Mouse (Mus musculus): ENCODE results near the gene Elane. TPM values are rescaled to one million over a fixed set of nuclear protein-coding genes. Genes with fewer than 3 reads are reported as not detected.

Gene Elane
- polyA plus RNA-seq, 1 experiment: not detected

GRCm38 (mm10) chr10:79840644-79841551 lies 45.1 kb upstream of the Elane start:
- TF ChIP-seq REST (IDR thresholded peaks at IDR 0.05; ENCODE audit: insufficient read depth, insufficient read length): no peak
- TF ChIP-seq MAX (IDR thresholded peaks at IDR 0.05; ENCODE audit: low read depth): no peak
- TF ChIP-seq MYOD1 (IDR thresholded peaks at IDR 0.05; ENCODE audit: control insufficient read depth in 1 of 3, insufficient read length in 2 of 3, low read depth in 2 of 3): peak in 1 of 3 experiments; percentile 25
- TF ChIP-seq POLR2A (IDR thresholded peaks at IDR 0.05; ENCODE audit: insufficient read length, low read depth): peak; percentile 57
- no peak for TF ChIP-seq MYOG (IDR thresholded peaks at IDR 0.05; ENCODE audit: control insufficient read depth in 1 of 3, insufficient read depth in 1 of 3, insufficient read length in 2 of 3, low read depth in 2 of 3)
- TF ChIP-seq TCF3 (IDR thresholded peaks at IDR 0.05; ENCODE audit: insufficient read length, low read depth): no peak
- TF ChIP-seq USF1 (IDR thresholded peaks at IDR 0.05; ENCODE audit: low read depth): no peak
- peak; percentile 53 for TF ChIP-seq POLR2AphosphoS2 (IDR thresholded peaks at IDR 0.05; ENCODE audit: insufficient read length, low read depth)
- no peaks in the 10 kb centered on the region for H3K27me3 ChIP-seq (ENCODE audit: control insufficient read depth, insufficient read depth, insufficient read length)
- peak overlapping the region; percentile 92 for H3K4me2 ChIP-seq (ENCODE audit: low read depth)
- peak overlapping the region; percentile 29 for H3K4me3 ChIP-seq
- no peak overlapping the region for H3ac ChIP-seq (ENCODE audit: control insufficient read depth, insufficient read length)
- H3K79me2 ChIP-seq (ENCODE audit: control insufficient read depth, insufficient read depth): no peaks in the 10 kb centered on the region
- H3K36me3 ChIP-seq (ENCODE audit: control insufficient read depth, insufficient read depth): no peaks in the 10 kb centered on the region

DNA sequence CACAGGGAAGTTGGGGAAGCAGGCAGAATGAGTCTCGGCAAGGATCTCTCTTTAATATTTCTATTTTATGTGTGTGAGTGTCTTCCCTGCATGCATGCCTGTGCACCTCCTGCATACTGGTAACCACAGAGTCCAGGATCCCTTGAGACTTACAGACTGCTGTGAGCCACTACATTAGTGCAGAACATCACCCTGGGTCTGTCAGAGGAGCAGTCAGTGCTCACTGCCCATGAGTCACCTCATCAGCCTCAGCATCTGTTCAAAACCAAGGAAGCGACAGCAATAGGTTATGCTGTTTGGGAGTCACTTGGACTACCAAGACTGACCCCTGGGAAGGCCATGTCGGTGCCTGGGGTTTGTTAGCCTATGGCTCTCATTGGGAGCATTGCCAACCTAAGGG lies 43.7 kb upstream of the Elane start:
- TF ChIP-seq POLR2A (IDR thresholded peaks at IDR 0.05; ENCODE audit: insufficient read length, low read depth) (peak; percentile 20), MYOG (IDR thresholded peaks at IDR 0.05; ENCODE audit: control insufficient read depth in 1 of 3, insufficient read depth in 1 of 3, insufficient read length in 2 of 3, low read depth in 2 of 3) (peak in 1 of 3 experiments; percentile 44), POLR2AphosphoS2 (IDR thresholded peaks at IDR 0.05; ENCODE audit: insufficient read length, low read depth) (peak; percentile 22), USF1 (IDR thresholded peaks at IDR 0.05; ENCODE audit: low read depth) (no peak), TCF3 (IDR thresholded peaks at IDR 0.05; ENCODE audit: insufficient read length, low read depth) (no peak), SRF (IDR thresholded peaks at IDR 0.05; ENCODE audit: control insufficient read depth, insufficient read length, low read depth) (no peak), MYOD1 (IDR thresholded peaks at IDR 0.05; ENCODE audit: control insufficient read depth in 1 of 3, insufficient read length in 2 of 3, low read depth in 2 of 3) (peak in 1 of 3 experiments; percentile 20)
- Histone ChIP-seq H3K79me2 (ENCODE audit: control insufficient read depth, insufficient read depth) (no peaks in the 10 kb centered on the region), H3K36me3 (ENCODE audit: control insufficient read depth, insufficient read depth) (no peaks in the 10 kb centered on the region), H3K4me2 (ENCODE audit: low read depth) (peak overlapping the region; percentile 92), H3K27me3 (ENCODE audit: control insufficient read depth, insufficient read depth, insufficient read length) (no peaks in the 10 kb centered on the region), H3K4me3 (peak overlapping the region; percentile 29), H3ac (ENCODE audit: control insufficient read depth, insufficient read length) (no peak overlapping the region)

GRCm38 (mm10) chr10:79843476-79843875 lies 42.6 kb upstream of the Elane start:
- Histone ChIP-seq H3ac (ENCODE audit: control insufficient read depth, insufficient read length) (no peak overlapping the region), H3K4me3 (no peak overlapping the region), H3K36me3 (ENCODE audit: control insufficient read depth, insufficient read depth) (no peaks in the 10 kb centered on the region), H3K27me3 (ENCODE audit: control insufficient read depth, insufficient read depth, insufficient read length) (no peaks in the 10 kb centered on the region), H3K4me2 (ENCODE audit: low read depth) (no peak overlapping the region), H3K79me2 (ENCODE audit: control insufficient read depth, insufficient read depth) (no peaks in the 10 kb centered on the region)
- no peak for TF ChIP-seq TCF12 (IDR thresholded peaks at IDR 0.05; ENCODE audit: insufficient read depth, poor library complexity, severe bottlenecking)
- no peak for TF ChIP-seq MYOG (IDR thresholded peaks at IDR 0.05; ENCODE audit: control insufficient read depth in 1 of 3, insufficient read depth in 1 of 3, insufficient read length in 2 of 3, low read depth in 2 of 3)
- TF ChIP-seq REST (IDR thresholded peaks at IDR 0.05; ENCODE audit: insufficient read depth, insufficient read length): no peak
- no peak for TF ChIP-seq POLR2A (IDR thresholded peaks at IDR 0.05; ENCODE audit: insufficient read length, low read depth)
- TF ChIP-seq USF1 (IDR thresholded peaks at IDR 0.05; ENCODE audit: low read depth): no peak
- no peak for TF ChIP-seq MYOD1 (IDR thresholded peaks at IDR 0.05; ENCODE audit: control insufficient read depth in 1 of 3, insufficient read length in 2 of 3, low read depth in 2 of 3)

DNA sequence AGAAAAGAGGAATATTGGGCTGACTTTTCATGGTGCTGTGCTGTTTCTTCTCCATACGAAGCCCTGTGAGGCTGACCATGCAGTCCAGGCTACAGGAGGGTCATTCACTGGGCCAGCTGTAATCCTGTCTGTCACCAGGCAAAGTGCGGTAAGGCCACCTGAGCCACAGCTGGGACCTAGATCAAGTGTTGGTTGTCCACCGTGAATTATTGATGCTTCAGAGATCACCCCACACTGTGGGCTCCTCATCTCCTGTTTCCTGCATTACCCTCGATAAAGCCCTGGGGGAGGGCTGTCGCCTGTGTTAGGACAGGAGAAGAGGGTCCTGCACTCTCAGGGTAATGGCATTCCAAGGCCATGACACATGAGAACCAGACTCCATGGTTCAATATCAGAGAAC lies 39.5 kb upstream of the Elane start:
- Histone ChIP-seq H3K4me2 (ENCODE audit: low read depth) (no peak overlapping the region), H3ac (ENCODE audit: control insufficient read depth, insufficient read length) (no peak overlapping the region), H3K79me2 (ENCODE audit: control insufficient read depth, insufficient read depth) (no peaks in the 10 kb centered on the region), H3K36me3 (ENCODE audit: control insufficient read depth, insufficient read depth) (no peaks in the 10 kb centered on the region), H3K27me3 (ENCODE audit: control insufficient read depth, insufficient read depth, insufficient read length) (no peaks in the 10 kb centered on the region), H3K4me3 (no peak overlapping the region)
- TF ChIP-seq CEBPB (IDR thresholded peaks at IDR 0.05; ENCODE audit: insufficient read depth, poor library complexity, severe bottlenecking) (no peak), POLR2AphosphoS2 (IDR thresholded peaks at IDR 0.05; ENCODE audit: insufficient read length, low read depth) (no peak), MAX (IDR thresholded peaks at IDR 0.05; ENCODE audit: low read depth) (no peak), SRF (IDR thresholded peaks at IDR 0.05; ENCODE audit: control insufficient read depth, insufficient read length, low read depth) (no peak), MYOG (IDR thresholded peaks at IDR 0.05; ENCODE audit: control insufficient read depth in 1 of 3, insufficient read depth in 1 of 3, insufficient read length in 2 of 3, low read depth in 2 of 3) (no peak), POLR2A (IDR thresholded peaks at IDR 0.05; ENCODE audit: insufficient read length, low read depth) (no peak), TCF3 (IDR thresholded peaks at IDR 0.05; ENCODE audit: insufficient read length, low read depth) (no peak), REST (IDR thresholded peaks at IDR 0.05; ENCODE audit: insufficient read depth, insufficient read length) (no peak), MYOD1 (IDR thresholded peaks at IDR 0.05; ENCODE audit: control insufficient read depth in 1 of 3, insufficient read length in 2 of 3, low read depth in 2 of 3) (no peak), USF1 (IDR thresholded peaks at IDR 0.05; ENCODE audit: low read depth) (no peak), E2F4 (IDR thresholded peaks at IDR 0.05; ENCODE audit: insufficient read depth) (no peak), TCF12 (IDR thresholded peaks at IDR 0.05; ENCODE audit: insufficient read depth, poor library complexity, severe bottlenecking) (no peak)
